Mouse (Mus musculus): ENCODE measurements around the gene Bricd5.

DNA sequence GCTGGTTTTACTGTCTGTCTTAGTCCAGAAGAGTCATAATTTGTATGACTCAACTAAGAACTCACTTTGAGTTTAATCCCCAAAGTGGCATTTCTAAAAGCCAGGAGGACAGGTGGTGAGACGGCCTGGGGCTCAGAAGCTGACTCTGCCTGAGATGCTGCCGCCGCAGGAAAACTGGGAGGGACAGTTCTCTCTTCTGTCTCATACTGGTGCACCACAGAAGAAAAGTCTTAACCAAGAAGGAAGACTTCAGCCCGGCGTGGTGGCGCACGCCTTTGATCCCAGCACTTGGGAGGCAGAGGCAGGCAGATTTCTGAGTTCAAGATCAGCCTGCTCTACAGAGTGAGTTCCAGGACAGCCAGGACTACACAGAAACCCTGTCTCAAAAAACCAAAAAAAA, 47.8 kb upstream of the Bricd5 start:
- TF ChIP-seq CTCF (IDR thresholded peaks at IDR 0.05; ENCODE audit: low read depth, low read length) (no peak), POLR2A (IDR thresholded peaks at IDR 0.05; ENCODE audit: borderline replicate concordance, low read depth, low read length) (no peak)

Data from bone marrow macrophage, adult 2 months (primary cell).